Mouse (Mus musculus): Measurements from ENCODE around the gene Dbn1.

The Dbn1 gene

DNA sequence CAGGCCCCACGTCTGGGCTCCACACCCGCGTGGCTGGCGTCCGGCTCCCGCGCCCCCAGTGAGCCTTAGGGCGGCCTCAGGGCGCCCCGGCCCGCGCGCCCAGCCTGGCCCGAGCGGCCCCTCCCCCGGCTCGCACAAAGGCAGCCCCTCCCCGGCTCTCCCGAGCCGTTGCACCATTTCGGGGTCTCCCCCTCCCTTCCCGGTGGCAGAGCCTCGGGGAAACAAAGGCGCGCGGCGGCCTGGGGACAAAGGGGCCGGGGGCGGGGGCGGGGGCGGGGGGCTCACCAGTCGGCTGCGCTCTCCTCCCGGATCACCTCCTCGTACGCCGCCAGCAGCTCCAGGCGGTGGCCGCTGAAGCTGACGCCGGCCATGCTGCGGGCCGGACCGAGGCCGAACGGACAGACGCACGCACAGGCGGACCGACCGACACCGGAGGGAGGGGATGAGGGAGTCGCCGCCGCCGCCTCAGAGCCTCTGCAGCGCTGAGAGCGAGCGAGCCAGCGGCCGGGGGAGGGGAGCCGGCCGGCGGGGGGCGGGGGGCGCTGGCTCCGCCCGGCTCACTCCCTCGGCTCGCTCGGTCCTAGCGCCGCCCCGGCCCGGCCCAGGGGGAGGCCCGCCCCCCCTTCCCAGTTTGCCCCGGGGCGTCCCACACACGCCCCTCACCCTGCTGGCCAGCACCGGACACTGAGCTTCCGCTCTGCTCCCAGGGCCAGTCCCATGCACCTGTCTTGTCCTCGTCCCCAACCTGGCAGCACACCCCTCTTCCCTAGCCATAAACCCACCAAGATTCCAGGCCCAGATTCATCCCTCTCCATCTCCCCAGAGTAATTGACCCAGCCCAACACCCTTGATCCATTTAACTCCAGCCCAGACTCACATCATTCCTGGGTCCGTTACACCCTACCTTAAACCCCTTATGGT lies at the start of gene Dbn1:
Gene Dbn1, minus strand, starts transcription at position 534 of the 921 bp plus-strand sequence.
- in situ Hi-C loops (cut with MboI; ENCODE audit: unreplicated experiment in 2 of 2) = no loop called here

DNA sequence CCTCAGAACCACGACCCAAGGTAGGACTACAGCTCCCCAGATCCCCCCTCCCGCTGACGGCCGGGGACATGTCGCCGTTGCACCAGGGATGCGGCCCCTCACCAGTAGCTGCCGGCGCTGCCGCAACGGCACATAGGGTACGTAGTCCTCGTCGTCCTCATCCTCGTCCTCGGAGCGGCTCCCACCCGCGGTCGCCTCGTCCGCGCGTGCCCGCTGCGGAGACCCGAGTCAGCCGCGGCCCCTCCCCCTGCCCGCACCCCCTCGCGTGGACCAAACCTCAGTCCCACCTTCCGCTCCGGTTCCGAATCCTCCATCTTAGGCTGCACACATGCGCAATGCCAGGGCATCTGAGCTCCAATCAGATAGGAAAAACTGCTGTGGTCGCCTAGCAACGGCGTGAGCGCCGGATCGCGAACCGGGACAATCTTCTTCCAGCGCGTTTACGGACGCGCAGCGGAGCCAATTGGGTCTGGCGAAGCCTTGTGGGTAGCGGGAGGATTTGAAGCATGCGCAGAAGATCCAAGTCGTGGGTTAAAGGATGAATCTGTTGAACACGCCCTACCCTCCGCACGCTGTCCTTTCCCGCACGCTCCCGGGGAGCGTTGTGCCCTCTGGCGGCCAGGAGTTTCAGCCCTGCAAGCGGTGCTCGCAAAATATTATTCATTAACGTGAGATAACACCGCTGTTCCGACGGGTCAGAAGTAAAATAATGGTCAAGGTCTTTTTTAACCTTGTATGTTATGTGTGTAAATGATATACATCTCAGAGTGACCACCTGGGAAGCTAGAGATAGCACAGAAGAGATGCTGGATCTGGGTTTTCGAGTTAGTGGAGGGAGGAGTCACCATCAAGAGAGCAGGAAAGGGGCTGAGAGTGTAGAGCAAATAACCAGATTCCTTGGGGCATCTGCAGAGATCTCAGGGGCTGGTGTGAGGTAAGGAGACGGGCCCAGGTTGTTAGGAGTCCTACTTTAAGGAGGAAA lies 48.6 kb upstream of the Dbn1 start, which contains the start of gene Ddx41:
Gene Ddx41, minus strand, starts transcription at position 465 of the 982 bp plus-strand sequence.
- in situ Hi-C loops (cut with MboI; ENCODE audit: unreplicated experiment in 2 of 2) = no loop called here

DNA sequence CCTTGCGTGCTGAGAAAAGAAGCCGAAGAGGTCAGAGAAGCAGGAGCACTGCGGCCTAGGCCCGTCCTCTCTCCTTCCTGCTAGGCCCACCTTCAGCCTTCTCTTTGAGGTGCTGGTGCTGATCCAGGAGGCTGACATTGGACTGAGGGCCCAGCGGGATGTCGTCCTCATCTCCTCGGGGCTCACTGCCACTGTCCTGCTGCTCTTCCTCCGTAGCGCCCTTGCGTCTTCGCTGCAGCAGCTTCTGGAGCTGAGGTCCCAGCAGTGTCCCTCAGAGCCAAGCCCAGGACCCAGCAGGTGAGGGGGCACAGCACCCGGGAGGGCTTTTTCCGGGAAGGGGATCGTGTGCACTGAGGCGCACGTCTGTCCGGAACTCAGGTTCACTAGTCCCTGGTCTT lies 47.9 kb upstream of the Dbn1 start:
- in situ Hi-C loops (cut with MboI; ENCODE audit: unreplicated experiment in 2 of 2) = no loop called here

DNA sequence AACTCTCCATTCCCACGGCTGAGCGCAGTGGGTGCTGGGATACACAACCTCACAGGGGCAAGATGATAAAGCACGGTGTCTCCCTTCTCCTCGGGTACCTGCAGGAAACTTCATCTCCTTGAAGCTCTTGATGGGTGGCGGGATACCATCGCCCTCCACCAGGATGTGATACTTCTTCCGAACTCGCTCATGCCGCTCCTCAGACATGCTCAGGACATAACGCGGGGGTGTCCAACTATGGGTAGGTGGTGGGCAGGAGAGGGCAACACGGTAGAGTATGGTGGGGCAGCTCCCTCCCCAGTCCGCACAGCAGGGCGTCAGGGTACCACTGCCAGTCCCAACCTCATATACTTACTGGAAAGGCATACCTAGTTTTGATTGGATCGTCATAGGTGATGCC lies 47.3 kb upstream of the Dbn1 start:
- in situ Hi-C loops (cut with MboI; ENCODE audit: unreplicated experiment in 2 of 2) = no loop called here

DNA sequence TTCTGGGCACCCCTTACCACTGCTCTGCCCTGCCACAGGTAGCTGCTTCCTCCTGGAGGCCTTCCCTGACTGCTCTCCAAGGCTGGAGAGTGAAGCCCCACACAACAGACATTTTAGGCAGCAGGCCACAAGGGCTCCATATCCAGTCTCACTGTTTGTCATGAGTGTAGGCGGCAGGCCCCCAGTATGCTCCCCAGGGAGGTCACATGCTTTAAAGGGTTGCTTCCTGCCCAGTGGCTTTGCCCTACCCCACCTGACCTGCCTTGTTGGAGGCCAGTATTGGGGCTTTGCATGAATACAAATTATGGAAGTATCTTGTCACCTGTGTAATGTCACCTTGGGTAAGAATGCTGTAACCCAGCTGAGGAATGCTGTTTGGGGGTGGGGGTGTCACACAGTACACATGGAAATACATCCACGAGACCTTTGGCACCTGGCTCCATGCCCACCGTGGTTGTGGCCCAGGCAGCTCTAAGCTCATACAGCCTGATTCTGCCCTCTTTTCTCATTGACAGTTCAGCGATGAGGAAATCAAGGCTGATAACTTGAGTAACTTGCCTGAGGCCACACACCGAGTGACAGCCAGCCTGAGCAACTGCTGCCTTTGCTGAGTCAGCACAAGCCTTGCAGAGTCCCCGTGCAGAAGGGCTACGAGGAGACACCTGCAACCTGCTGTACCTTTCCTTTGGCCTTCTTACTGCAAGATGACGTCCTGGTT lies 41.4 kb upstream of the Dbn1 start, which contains the start of gene Dok3:
Gene Dok3, minus strand, starts transcription at position 99 of the 718 bp plus-strand sequence.
- in situ Hi-C loops (cut with MboI; ENCODE audit: unreplicated experiment in 2 of 2) = no loop called here

DNA sequence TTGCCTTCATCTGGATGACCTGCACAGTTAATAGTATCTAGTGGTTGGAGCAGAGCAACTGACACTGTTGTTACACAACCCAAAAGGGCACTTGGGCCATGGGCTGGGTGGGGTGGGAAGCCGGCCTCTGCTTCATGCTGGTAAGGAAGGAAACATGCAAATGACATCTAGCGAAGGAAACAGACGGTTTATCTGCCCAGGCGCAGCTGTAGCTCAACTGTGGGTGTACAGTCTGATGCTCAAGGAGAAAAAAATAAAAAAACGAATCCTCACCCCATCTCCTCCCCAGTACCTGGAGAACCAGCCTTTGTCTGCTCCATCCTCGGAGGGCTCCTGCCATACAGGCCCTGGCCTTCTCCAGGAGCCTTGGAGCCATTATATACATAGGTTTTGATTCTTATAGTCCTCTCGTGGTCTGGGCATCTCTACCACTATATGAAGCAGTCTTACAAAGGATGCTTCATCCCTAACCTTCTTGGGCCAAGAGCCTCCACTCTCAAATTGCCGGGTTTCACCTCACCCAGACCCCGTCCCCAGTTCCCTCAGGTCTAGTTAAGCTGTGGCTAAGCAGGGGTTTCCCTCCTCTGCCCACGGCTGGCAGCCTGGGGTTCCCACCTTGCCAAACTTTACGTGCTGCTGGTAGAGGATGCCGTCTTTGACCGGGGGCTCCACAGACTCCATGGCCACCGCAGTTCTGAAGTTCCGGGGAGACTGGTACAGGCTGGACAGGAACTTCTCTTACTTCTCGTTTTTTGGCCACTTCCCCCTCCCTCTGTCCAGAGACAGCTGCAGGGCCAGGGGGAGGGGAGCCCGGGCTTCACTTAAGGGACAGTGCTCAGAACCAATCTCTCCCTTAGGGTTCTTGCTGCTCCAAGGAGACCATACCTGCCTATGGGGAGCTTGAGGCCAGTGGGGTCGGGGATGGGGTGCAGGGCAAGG lies 40.2 kb upstream of the Dbn1 start:
- in situ Hi-C loops (cut with MboI; ENCODE audit: unreplicated experiment in 2 of 2) = no loop called here

DNA sequence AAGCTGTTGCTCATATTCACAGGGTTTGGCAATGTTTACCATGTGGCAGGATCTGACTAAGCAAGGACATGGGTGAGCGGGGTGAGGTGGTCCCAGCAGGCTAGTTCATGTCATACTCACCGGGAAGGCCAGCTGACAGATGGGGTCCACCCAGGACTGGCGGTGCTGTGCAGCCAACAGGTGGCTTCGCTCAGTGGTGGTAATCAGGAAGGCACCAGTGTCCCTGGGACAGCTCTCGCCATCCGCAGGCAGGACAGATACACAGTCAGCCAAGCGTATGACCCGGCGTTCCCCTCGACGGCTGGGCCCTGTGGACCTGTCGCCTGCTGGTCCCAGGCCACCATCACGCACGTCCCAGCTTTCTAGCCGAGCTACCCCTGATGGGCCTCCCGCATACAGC lies 39.3 kb upstream of the Dbn1 start:
- in situ Hi-C loops (cut with MboI; ENCODE audit: unreplicated experiment in 2 of 2) = no loop called here

DNA sequence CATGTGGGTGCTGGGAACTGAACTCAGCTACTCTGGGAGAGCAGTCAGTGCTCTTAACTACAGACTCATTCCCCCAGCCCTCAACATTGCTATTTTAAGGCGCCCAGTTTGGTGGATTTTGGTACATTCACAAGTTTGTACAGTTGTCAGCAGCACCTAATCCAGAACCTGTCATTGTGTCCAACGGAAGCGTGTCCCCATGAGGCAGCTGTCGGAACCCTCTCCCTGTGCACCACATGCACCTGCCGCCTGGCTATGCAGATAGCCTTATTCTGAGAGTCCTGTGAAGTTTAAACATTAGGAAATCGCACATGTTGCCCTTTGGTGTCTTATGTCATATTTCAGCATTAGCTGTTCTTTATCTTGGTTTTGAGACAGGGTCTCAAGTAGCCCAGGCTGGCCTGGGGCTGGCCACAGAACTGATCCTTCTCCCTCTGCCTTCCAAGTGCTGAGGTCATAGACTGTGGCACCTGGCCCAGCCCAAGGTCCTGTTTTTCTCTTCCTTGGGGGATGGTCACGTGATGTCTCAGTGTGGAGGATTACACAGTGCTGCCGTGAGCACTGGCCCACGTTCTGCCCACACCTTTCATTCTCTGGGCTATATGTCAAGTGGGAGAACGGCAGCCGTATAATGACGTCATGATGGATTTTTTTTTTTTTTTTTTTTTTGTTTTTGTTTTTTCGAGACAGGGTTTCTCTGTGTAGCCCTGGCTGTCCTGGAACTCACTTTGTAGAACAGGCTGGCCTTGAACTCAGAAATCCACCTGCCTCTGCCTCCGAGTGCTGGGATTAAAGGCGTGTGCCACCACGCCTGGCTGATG lies 38.0 kb upstream of the Dbn1 start:
- in situ Hi-C loops (cut with MboI; ENCODE audit: unreplicated experiment in 2 of 2) = no loop called here

DNA sequence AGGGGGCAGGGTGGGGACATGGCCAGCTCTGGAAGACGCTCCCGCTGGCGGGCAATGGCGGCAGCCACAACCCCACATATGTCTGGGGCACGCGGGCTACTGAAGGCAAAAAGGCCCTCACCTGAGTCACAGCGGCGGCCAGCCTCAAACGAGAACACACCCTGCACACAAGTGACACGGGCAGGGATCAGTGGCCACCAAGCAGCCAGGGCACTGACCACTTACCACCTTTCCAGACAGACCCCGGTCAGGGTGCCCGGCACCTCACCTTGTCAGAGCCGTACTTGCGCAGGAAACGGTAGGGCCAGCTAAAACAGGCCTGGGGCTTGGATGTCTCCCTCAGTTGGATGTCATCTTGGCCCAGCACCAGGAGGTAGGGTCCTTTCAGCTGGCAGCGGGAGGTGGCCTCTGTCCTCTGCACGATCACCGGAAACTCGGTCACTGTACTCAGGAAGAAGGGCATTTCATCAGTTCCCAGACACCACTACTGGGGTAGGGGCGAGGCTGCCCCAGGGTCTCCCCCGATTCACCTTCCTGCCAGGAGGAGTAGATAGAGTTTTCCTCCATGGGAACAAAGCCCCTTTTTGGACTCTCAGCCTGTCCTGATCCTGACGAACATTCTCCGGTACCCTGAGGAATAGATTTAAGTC lies 36.2 kb upstream of the Dbn1 start:
- in situ Hi-C loops (cut with MboI; ENCODE audit: unreplicated experiment in 2 of 2) = no loop called here

DNA sequence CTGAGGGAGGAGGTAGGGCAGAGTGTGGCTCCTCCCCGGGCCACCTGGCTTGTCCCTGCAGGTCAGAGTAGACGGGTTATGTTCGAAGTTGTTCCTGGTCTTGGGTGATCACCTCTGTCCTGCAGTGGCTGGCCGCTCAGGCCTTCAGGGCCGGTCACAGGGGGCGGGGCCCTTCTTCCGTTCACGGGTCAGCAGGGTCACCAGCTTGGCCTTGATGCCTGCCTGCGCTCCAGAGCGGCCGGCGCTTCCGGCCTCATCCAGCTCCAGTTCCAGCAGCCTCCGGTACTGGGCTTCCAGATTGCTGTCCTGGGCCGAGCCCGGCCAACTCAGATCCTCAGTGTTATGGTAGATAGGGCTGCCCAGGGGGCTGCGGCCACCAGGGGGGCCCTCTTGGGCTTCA lies 35.4 kb upstream of the Dbn1 start:
- in situ Hi-C loops (cut with MboI; ENCODE audit: unreplicated experiment in 2 of 2) = no loop called here

DNA sequence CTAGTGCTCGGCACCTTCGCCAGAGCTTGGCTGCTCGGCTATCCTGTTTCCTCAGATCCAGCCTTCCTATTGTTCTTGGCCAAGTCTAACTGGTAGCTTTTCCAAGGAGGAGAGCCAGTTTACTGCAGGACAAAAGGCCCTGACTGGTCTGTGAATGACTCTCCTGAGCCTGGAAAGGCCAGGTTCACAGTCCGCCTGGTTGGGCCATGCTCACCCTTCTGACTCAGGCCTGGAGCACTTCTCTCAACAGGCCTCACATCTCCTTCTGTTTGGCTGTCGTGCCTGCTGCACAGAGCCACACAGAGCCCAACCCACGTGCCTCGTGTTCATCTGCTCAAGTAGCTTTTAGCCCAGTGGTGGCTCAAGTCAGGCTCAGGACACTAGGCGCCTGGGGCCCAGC lies 34.8 kb upstream of the Dbn1 start:
- in situ Hi-C loops (cut with MboI; ENCODE audit: unreplicated experiment in 2 of 2) = no loop called here

DNA sequence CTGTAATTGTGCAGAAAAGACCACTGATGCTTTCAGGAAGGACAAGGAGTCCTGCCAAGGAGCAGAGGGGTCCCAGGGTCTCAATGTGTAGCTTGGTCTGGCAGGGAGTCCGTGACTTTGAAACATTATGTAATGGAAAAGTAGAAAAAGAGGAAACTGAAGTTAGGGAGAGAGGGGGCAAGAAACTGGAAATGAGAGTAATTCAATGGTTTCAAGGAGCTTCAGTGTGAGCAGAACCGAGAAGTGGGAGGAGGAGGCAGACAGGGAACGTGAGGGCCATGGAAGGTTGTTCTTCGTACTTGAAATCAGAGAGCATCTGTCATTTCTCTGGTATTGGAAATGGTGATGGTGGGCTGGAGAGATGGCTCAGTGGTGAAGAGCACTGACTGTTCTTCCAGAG lies 31.7 kb upstream of the Dbn1 start:
- in situ Hi-C loops (cut with MboI; ENCODE audit: unreplicated experiment in 2 of 2) = loop anchor here (5.0 to 10.0 kb wide), 3 partner anchors 112 to 185 kb away; no protein-coding TSS in a partner anchor

DNA sequence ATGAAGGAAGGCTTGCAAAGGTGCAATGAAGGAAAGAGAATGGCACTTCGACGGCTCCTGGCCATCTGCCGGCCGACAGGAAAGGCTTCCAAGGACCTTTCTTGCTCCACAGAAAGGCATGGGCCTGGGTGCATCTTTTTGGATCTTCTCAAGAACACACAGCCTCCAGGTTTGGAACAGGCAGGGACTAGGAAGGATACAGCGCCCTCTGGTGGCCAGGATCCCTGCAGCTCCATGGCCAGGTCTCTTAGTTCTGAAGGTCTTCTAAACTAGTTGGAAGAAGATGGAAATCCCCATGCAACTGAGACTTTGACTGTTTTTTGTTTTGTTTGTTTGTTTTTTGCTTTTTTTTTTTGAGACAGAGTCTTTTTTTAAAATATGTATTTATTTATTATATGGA lies 29.0 kb upstream of the Dbn1 start:
- in situ Hi-C loops (cut with MboI; ENCODE audit: unreplicated experiment in 2 of 2) = loop anchor here (5.0 to 10.0 kb wide), 3 partner anchors 110 to 182 kb away; no protein-coding TSS in a partner anchor

DNA sequence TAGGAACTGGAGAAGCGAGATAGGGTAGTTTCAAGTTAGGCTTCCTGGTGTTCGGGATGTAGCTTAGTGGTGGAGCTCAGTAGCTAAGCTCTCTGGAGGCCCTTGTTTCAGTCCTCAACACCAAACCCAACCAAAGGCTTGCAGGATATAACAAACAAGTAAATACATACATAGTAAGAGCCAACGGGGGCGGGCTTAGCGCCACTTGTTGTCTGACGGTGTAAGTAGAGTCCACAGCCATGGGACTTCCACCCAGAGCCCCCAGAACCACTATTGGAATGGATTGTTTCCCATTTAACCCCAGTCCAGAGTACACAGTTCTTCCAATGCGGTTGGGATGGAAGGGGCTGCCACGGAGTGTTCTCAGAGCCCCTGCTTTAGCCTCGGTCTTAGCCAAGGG lies 25.9 kb upstream of the Dbn1 start:
- in situ Hi-C loops (cut with MboI; ENCODE audit: unreplicated experiment in 2 of 2) = loop anchor here (5.0 to 10.0 kb wide), 2 partner anchors 37 to 179 kb away; no protein-coding TSS in a partner anchor

DNA sequence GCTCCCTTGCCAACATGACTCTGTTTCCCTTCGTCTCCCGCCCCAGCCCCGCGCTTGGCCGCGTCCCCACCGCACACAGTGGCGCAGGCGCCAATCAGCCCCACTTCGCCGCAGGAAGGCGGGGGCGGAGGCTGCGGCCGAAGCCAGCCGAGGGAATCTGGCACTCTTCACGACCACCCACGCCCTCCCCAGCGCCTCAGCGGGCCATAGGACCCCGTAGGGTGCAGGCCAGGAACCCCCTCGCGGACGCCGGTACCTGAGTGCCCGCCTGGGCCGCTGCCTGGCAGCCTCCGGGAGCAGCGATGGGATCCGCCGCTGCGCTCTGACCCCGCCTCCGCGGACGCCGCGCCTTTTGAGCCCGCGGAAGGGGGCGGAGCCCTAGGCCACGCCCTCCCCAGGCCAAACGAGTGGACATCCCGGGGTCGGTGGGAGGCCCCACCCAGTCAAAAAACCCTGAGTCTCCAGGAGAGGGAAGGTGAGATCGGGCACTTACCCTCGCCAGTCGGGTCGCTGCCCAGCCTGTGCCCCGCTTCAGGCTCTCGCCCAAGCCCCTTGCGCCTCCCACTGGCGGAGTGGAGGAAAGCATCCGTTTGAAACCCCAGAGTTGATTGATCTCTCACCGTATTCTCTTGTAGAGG lies 25.3 kb upstream of the Dbn1 start, which contains the start of gene Pdlim7:
Gene Pdlim7, minus strand, starts transcription at position 566 of the 638 bp plus-strand sequence.
- in situ Hi-C loops (cut with MboI; ENCODE audit: unreplicated experiment in 2 of 2) = loop anchor here (5.0 to 10.0 kb wide), 2 partner anchors 36 to 178 kb away; no protein-coding TSS in a partner anchor

DNA sequence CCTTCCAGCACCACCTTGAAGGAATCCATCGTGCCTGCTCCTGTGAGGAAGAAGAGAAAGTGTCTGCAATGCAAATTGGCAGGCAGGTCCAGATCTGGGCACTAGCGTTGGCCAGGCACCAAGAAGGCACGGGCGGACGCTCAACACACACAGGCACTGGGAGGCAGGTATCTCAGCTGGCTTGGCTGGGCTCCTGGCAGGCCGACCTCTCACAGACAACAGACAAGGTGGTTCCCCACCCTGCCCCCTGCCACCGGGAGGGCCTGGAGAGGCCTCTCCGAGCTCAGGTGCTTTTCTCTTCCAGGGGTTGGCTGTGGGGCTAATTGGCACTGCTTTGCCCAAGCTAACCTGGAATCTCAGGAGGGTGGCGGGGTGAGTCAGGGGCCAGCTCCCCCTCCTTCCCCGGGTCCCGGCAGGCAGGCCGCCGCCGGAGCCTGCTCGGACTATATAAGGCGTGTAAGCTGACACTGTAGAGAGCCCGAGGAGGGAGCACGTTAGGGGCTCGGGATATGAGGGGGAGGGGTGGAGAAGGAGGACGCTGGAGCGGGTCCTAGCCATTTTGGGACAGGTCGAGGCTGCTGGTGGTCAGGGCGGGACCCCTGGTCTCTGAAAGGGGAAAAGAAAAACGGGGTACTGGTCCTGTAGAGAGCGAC lies 24.6 kb upstream of the Dbn1 start:
- in situ Hi-C loops (cut with MboI; ENCODE audit: unreplicated experiment in 2 of 2) = loop anchor here (5.0 to 10.0 kb wide), 2 partner anchors 35 to 178 kb away; no protein-coding TSS in a partner anchor

DNA sequence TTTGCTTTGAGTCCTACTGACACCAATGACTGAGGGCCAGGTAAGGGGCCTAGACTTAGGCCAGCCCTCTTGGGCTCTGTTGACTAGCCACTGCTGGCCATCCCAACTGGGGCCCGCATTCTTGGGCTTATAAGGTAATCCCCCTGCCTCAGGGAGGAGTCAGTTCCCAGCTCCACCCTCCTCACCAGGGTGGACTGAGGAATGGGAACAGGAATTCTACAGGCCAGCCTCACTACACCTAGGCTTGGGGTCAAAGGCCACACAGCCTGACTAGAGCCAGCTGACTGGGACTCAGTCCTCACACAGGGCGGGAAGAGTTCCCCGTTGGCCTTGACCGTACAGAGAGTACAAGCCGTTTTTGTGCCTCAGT lies 23.6 kb upstream of the Dbn1 start:
- in situ Hi-C loops (cut with MboI; ENCODE audit: unreplicated experiment in 2 of 2) = loop anchor here (5.0 to 10.0 kb wide), 2 partner anchors 34 to 177 kb away; no protein-coding TSS in a partner anchor

All from v-Abl transformed pro-B cells (cell line).